Mouse (Mus musculus) cortical plate, adult 2 months (tissue): ENCODE measurements around the gene Dpep2nb.

Experiments
- CTCF ChIP-seq: fragments of 200-500 bp; IDR thresholded peaks from 2 replicates; pipeline ENCODE4 v1.5.1; 2011; ENCODE audit warnings: mild to moderate bottlenecking, control low read depth, low read length; ENCODE audit not compliant: insufficient read depth; ENCODE audit errors: extremely low read depth
- POLR2A ChIP-seq: fragments of 200-500 bp; IDR thresholded peaks from 2 replicates; pipeline ENCODE4 v1.6.1; 2011; ENCODE audit warnings: mild to moderate bottlenecking, low read length, control low read depth; ENCODE audit not compliant: insufficient read depth; ENCODE audit errors: extremely low read depth

GRCm38 (mm10) chr8:105971019-105971720 lies 34.6 kb downstream of the Dpep2nb start:
- TF ChIP-seq CTCF (no peak), POLR2A (no peak)
